Mouse (Mus musculus) 3T3-L1 (cell line): Measurements from ENCODE around the gene 6330409D20Rik.

Source experiments
- DNase-seq: peaks from one replicate; pipeline ENCODE4 v3.0.0-alpha.2; 2015; ENCODE audit warnings: low read depth, low spot score

Gene 6330409D20Rik

GRCm38 (mm10) chr2:32699680-32700079 lies 41.1 kb downstream of the 6330409D20Rik start:
- DNase-seq = no peak

DNA sequence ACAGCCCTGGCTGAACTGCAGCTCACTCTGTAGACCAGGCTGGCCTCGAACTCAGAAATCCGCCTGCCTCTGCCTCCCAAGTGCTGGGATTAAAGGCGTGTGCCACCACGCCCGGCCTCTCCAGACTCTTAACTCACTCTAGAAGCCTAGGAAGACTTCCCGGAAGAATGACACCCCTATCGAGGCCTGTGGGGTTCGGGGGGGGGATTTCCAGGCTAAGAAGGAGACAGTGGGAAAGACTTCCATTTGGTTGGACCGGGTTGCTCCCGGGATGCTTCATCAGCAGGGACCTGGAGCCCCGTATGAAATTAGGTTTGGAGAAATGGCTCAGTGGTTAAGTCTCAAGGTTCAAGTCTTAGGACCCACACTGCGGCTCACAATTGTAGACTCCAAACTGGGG lies 46.1 kb downstream of the 6330409D20Rik start:
- no peak for DNase-seq

DNA sequence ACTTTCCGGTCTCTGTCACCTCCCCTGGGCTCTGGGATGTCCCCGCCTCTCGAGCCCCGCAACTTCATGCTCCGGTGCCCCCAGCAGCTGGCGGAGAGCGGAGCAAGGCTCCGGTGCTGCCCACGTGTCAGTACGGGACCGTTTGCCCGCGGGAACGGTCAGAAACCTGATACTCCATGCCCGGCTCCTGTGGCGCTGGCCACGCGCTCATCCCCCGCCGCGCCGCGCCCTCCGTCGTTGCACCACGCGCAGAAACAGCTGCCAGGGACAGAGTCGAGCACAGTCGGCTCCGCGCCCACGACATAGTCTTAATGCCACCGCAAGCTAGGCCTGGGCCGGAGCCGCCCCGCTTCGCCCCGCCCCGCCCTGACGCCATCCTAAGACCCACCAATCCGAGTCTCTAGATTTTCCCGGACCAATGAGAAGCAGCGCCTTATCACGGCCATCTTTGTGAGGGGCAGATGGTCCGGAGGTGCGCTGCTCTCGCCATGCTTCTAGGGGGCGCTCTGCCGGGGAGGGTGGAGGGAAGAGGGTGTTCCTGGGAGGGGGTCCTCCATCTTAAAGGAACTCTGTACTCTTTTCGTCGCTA lies 46.9 kb downstream of the 6330409D20Rik start:
- peak; percentile 98 for DNase-seq

DNA sequence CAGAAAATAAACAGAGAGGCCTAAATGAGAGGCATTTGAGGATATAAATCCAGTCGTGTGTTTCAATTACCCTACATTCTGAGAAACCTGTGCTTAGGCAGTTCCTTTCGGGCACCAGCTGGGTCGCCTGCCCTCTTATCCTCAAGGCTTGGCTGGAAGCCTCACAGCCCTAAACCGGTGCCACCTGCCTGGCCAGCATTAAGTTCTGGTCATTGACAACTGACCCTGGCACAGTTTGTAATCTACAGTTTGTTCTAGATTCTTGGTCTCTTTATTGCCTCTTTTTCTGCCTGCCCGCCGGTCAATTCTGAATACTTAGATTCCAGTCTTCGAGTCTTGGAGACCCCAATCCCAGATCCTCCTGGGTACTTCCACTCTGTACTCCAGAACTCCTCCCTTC lies 47.5 kb downstream of the 6330409D20Rik start:
- DNase-seq = no peak

GRCm38 (mm10) chr2:32692496-32692895 lies 48.3 kb downstream of the 6330409D20Rik start:
- DNase-seq = no peak

- DNase-seq = no peak
Measured at GRCm38 (mm10) chr2:32691041-32691440, 49.8 kb downstream of the 6330409D20Rik start.

DNA sequence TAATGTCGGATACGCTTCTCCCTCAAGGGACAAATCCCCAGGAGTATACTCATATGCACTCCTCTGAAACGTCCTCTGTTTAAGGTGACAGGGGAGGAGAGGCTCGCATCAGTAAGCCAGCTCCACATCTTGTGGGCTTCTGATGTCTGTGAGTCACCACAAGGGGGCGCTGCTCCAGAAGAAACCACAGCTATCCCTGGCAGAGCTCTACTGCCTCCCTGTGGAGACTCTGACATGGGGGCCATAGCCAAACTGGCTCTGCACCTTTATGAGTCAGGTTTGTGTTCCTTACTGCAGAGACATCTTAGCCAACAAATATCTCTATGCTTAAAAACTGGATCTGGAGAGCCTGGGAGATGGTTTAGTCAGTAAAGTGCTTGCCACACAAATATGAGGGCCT lies 51.4 kb downstream of the 6330409D20Rik start:
- DNase-seq = peak; percentile 98

GRCm38 (mm10) chr2:32687562-32687961 lies 53.3 kb downstream of the 6330409D20Rik start:
- DNase-seq = no peak

- no peak for DNase-seq
Measured at GRCm38 (mm10) chr2:32686640-32687039, 54.2 kb downstream of the 6330409D20Rik start.

- peak; percentile 90 for DNase-seq
Measured at GRCm38 (mm10) chr2:32685807-32686206, 55.0 kb downstream of the 6330409D20Rik start.

DNA sequence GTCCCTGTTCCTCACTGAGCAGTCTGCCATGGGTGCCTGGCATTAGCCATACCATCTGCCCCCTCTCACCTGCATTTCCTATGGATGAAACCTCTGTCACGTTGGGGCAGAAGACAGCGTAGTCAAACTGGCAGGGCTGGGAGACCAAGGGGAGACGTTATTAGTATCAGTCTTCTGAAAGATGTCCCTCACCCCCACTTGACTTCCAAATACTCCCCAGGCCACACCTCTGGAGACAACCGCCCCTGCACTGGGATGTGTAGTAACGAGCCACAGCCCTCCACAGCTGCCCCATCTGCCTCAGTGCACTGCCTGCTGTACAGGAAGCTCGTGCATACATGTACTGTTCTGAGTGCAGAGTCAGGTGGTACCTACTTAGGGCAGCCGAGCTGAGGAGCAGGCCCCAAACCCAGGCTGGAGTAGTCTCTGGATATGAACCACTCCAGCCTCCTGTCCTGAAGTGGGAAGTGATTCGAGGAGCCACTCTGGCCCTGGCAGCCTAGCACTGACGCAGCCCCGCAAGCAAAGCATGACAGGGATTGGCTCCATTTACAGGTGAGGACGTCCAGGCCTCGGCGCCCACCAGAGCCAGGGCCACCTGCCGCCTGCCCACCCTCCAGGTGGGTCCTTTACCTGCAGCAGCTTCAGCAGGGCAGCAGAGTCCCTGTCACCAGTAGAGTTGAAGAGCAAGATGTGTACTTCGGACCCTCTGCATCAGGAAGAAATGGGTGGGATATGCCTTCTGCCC lies 56.0 kb downstream of the 6330409D20Rik start:
- DNase-seq = no peak

- DNase-seq = no peak
Measured at GRCm38 (mm10) chr2:32683701-32684100, 57.1 kb downstream of the 6330409D20Rik start.

- no peak for DNase-seq
Measured at GRCm38 (mm10) chr2:32682721-32683417, 57.9 kb downstream of the 6330409D20Rik start.
